Mouse (Mus musculus) stomach, postnatal 0 days (tissue): Measurements from ENCODE around the gene Dpy19l3.

Source experiments
- CTCF ChIP-seq: IDR thresholded peaks from 2 replicates; pipeline ENCODE4 v1.5.1; 2016; ENCODE audit warnings: antibody characterized with exemption, low read depth, mild to moderate bottlenecking, moderate library complexity
- EP300 ChIP-seq: optimal IDR thresholded peaks from 2 replicates; pipeline ENCODE3; 2016; ENCODE audit warnings: antibody characterized with exemption

DNA sequence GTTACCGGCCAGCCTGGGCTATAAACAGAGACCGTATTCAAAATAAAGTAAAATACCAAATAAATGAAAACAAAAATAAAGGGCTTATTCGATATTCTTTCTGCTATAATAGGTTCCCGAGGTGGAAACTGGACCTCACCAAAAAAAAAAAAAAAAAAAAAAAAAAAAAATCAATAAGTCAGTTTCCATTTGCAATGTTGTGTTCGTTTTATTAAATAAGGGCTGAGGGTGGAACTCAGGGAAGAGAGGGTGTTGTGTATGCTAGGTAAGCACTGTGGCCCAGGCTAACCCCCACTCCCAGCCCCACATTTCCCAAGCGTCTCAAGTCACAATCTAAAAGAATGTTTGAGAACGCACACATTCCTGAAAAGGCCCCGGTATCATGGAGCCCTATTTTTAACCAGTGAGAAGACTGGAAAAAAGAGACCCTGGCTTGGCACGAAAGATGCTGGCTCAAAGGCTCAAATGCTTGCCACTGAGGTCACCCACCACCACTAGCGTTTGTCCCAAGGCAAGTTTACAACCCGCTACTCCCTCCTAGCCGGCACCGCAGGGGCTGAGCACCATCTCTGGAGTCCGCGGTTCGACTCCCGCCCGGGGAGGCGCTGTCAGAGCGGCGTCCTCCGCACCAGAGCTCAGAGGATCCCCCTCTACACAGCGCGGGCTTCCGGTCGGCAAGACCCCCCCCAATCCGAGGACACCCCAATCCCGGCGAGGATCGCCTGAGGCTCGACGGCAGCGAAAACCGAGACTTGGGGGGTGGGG, 107.8 kb downstream of the Dpy19l3 start:
- TF ChIP-seq CTCF (peak; percentile 20; the same call in 1 of the 2 replicates), EP300 (no peak)
